Mouse (Mus musculus): ENCODE measurements around the gene Chst15.

- TF ChIP-seq CTCF (IDR thresholded peaks at IDR 0.05; ENCODE audit: control insufficient read depth, insufficient read depth, insufficient replicate concordance, low read depth, low read length) (no peak), POLR2A (IDR thresholded peaks at IDR 0.05; ENCODE audit: control insufficient read depth, low read depth, low read length) (no peak)
Measured at GRCm38 (mm10) chr7:132270364-132270763, 46.7 kb downstream of the Chst15 start.
